Mouse (Mus musculus) bone marrow, adult 2 months (tissue): Measurements from ENCODE around the gene Mrpl48. TPM values are rescaled to one million over a fixed set of nuclear protein-coding genes. Genes with fewer than 3 reads are reported as not detected.

Source experiments
- H3K27ac ChIP-seq: fragments of 200-500 bp; 2 replicates; pipeline ENCODE4 v1.5.1; 2012; ENCODE audit warnings: low read depth, mild to moderate bottlenecking, control low read depth, inconsistent platforms, low read length; ENCODE audit not compliant: control insufficient read depth, poor library complexity, insufficient read depth
- H3K4me1 ChIP-seq: fragments of 200-500 bp; 2 replicates; pipeline ENCODE4 v1.6.1; 2011; ENCODE audit warnings: low read length; ENCODE audit not compliant: control insufficient read depth, insufficient read depth
- H3K4me3 ChIP-seq: fragments of 200-500 bp; replicated peaks from 2 replicates; pipeline ENCODE3; 2011; ENCODE audit warnings: mild to moderate bottlenecking, low read depth, low read length, control low read depth; ENCODE audit not compliant: control insufficient read depth
- CTCF ChIP-seq: fragments of 200-500 bp; IDR thresholded peaks from 2 replicates; pipeline ENCODE4 v1.5.1; 2011; ENCODE audit warnings: low read length, control low read depth; ENCODE audit not compliant: control insufficient read depth, insufficient read depth
- POLR2A ChIP-seq: fragments of 200-500 bp; IDR thresholded peaks from 2 replicates; pipeline ENCODE4 v1.6.1; 2011; ENCODE audit warnings: low read depth, mild to moderate bottlenecking, control low read depth, low read length, borderline replicate concordance; ENCODE audit not compliant: control insufficient read depth
- WGBS: fragments of 180-500 bp; shearing (Covaris S2); methylation state at CpG from one replicate; pipeline ENCODE4 v1.1.7; 2018; 5-methylcytosine and 5-hydroxymethylcytosine counted together
- polyA plus RNA-seq: library from polyadenylated mRNA; stranded (reverse); fragments of >200 nt; gene quantifications from 2 replicates; pipeline ENCODE4 v1.2.4, GENCODE M21; 2011; ENCODE audit warnings: low replicate concordance; ENCODE audit not compliant: missing spikeins, insufficient read depth, insufficient read length

Gene Mrpl48
- polyA plus RNA-seq, 1 experiment = 37.9 TPM

- Histone ChIP-seq H3K4me1 (peaks cover 1% of the 10 kb centered on the region; the same call in 1 of the 2 replicates), H3K27ac (peak within 1 kb of the TSS; percentile 69), H3K4me3 (peak within 1 kb of the TSS; percentile 92)
- WGBS = under 1% methylated on average over 33 of the region's 33 CpGs
- TF ChIP-seq CTCF (0 out of 2 replicates have a peak, but pooled peaks have one; percentile 7), POLR2A (peak; percentile 82)
Observed at GRCm38 (mm10) chr7:100536804-100537518, 71.1 kb downstream of the Mrpl48 start, which contains the start of gene Coa4. Gene Coa4 (plus strand): TSS chr7:100537071.

DNA sequence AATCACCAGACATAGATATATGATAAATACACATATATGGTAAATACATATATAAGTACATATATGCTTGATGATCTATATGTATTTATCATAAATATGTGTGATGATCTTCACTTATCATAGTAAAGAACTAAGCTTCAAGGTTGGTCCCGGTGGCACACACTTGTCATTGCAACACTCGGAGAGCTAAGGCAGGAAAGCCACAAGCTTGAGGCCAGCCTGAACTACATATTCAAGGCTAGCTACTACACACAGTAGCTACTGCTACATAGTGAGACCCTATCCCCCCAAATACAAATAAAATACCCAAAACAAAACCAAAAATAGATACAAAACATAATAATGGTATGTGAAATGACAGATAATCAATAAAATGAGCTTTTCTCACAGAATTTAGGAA, 72.3 kb downstream of the Mrpl48 start:
- H3K27ac ChIP-seq = no peak overlapping the region
- H3K4me1 ChIP-seq = peaks cover 1% of the 10 kb centered on the region; the same call in 1 of the 2 replicates
- H3K4me3 ChIP-seq = no peak overlapping the region
- WGBS = 15% methylated on average over 2 of the region's 2 CpGs
- TF ChIP-seq POLR2A = no peak

- no peak overlapping the region for H3K27ac ChIP-seq
- TF ChIP-seq POLR2A = no peak
- no peak for TF ChIP-seq CTCF
- 31% methylated on average over 3 of the region's 3 CpGs for WGBS
Observed at GRCm38 (mm10) chr7:100534216-100534615, 73.9 kb downstream of the Mrpl48 start.

GRCm38 (mm10) chr7:100533503-100533902, 74.6 kb downstream of the Mrpl48 start:
- TF ChIP-seq CTCF (no peak), POLR2A (no peak)
- H3K4me3 ChIP-seq = no peak overlapping the region
- H3K27ac ChIP-seq = no peak overlapping the region
- H3K4me1 ChIP-seq = peaks cover 1% of the 10 kb centered on the region; the same call in 1 of the 2 replicates
- 42% methylated on average over 2 of the region's 2 CpGs for WGBS

More at GRCm38 (mm10) chr7:100534216-100534615, 73.9 kb downstream of the Mrpl48 start:
- Histone ChIP-seq H3K4me1 (peaks cover 1% of the 10 kb centered on the region; the same call in 1 of the 2 replicates), H3K4me3 (no peak overlapping the region)

GRCm38 (mm10) chr7:100530766-100531165, 77.3 kb downstream of the Mrpl48 start:
- no peak overlapping the region for H3K27ac ChIP-seq
- TF ChIP-seq CTCF = no peak
- 70% methylated on average over 5 of the region's 5 CpGs for WGBS
- H3K4me1 ChIP-seq = no peaks in the 10 kb centered on the region
- no peak overlapping the region for H3K4me3 ChIP-seq

DNA sequence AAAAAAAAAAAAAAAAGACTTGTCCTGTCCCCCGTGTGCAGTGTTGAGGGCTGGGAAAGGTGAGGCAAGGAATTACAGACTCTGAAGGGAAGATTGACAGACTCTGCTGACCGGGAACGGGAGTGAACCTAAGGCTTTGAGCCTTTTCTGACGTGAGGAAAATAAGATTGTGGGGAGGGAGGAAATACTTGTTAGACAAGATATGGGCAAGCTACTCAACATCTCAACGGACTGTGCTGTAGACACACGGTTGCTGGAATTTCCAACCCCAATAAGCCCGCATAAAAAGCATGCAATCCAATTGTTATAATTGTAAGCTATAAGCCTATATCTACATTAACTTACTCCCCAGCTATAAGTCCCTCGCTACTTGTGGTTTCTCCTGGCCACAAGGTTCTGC, 83.4 kb downstream of the Mrpl48 start:
- no peak for TF ChIP-seq CTCF
- TF ChIP-seq POLR2A = no peak
- Histone ChIP-seq H3K4me3 (no peak overlapping the region), H3K4me1 (no peaks in the 10 kb centered on the region), H3K27ac (no peak overlapping the region)
- 38% methylated on average over 8 of the region's 8 CpGs for WGBS

GRCm38 (mm10) chr7:100522222-100522621, 85.9 kb downstream of the Mrpl48 start:
- no peak overlapping the region for H3K4me3 ChIP-seq
- TF ChIP-seq CTCF = no peak
- no peak for TF ChIP-seq POLR2A
- H3K27ac ChIP-seq = no peak overlapping the region
- H3K4me1 ChIP-seq = no peaks in the 10 kb centered on the region
- WGBS = 75% methylated on average over 3 of the region's 3 CpGs

DNA sequence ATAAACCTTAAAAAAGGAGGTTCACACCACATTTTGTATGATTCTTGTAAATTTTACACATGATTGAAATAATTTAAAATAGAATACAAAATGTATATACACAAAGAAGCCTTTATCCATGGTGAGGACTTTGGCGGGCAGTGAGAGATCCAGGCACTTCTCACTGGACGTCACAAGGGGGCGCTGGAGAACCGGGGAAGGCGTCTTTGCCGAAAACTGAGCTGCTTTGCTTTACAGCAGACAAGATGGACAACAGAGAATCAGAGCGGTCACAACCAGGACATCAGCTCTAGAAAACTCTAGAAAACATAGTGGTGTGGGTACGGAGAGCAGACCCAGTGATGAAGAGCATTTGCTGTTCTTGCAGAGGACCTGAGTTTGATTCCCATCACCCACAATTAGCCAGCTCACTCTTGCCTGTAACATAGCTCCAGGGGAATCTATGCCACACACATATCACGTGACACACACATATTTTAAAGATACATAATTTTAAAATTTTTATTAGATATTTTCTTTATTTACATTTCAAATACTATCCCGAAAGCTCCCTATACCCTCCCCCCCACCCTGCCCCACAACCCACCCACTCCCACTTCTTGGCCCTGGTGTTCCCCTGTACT, 87.3 kb downstream of the Mrpl48 start:
- WGBS = 17% methylated on average over 10 of the region's 10 CpGs
- H3K27ac ChIP-seq = no peak overlapping the region
- TF ChIP-seq POLR2A (no peak), CTCF (peak; percentile 96)
- H3K4me3 ChIP-seq = no peak overlapping the region
- H3K4me1 ChIP-seq = no peaks in the 10 kb centered on the region
